Mouse (Mus musculus): ENCODE measurements around the gene Sox4. TPM values are rescaled to one million over a fixed set of nuclear protein-coding genes. Genes with fewer than 3 reads are reported as not detected.

The Sox4 gene
- total RNA-seq (2014; rRNA removed; ENCODE audit: low replicate concordance) (87.0 and 98.3 TPM in 2 replicates), polyA plus RNA-seq (2015; fragmentation: Nextera tagmentation; extraction: Ambion mirVana) (44.5 and 55.5 TPM in 2 replicates)

DNA sequence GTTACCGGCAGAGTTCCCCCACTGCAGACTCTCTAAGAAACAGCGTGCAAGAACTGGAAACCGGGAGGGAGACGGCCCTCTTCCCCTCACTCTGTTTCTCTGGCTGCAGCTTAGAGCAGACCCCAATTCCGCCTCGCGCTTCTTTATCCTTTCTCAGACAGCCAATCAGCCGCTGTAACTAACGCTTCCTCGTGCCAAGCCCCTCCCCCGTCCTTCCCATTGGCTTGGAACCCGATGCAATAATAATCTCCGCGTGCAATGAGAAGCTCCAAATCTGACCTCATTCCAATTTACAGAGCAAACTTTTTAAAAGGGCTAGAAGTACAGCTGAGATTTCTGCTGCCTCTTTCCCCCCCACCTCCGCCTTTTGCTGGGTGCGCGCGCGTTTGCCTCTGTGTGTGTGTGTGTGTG lies at the start of gene Sox4:
Sox4 (minus strand) TSS at position 133 of the 411 bp plus-strand sequence.
- Histone ChIP-seq H3K9ac (replicated peaks; ENCODE audit: low read depth, low read length) (peak within 1 kb of the TSS; percentile 95), H3K36me3 (replicated peaks; ENCODE audit: control insufficient read depth, insufficient read depth, low read length) (0 out of 2 replicates have a peak, but pooled peaks cover 3% of the 10 kb centered on the region), H3K4me3 (ENCODE audit: low read depth, low read length) (peak within 1 kb of the TSS; percentile 90), H3K9me3 (replicated peaks; ENCODE audit: control insufficient read depth, low read length) (no peaks in the 10 kb centered on the region), H3K27ac (ENCODE audit: low read depth) (peak within 1 kb of the TSS; percentile 97), H3K27me3 (ENCODE audit: control insufficient read depth, insufficient read depth, low read length) (no peaks in the 10 kb centered on the region), H3K4me1 (ENCODE audit: control insufficient read depth, insufficient read depth) (0 out of 2 replicates have a peak, but pooled peaks cover 2% of the 10 kb centered on the region), H3K4me2 (ENCODE audit: low read depth, low read length) (peak within 1 kb of the TSS; percentile 67)
- under 1% methylated on average over 19 of the region's 19 CpGs for WGBS
- ATAC-seq (ENCODE audit: insufficient read depth, low read depth) (peak; percentile 85), DNase-seq (ENCODE audit: low spot score) (peak; percentile 99)
- TF ChIP-seq EP300 (IDR thresholded peaks at IDR 0.05; ENCODE audit: low read depth) (peak; percentile 86), CTCF (IDR thresholded peaks at IDR 0.05; ENCODE audit: low read depth) (no peak)

- peak; percentile 84 for ATAC-seq (ENCODE audit: insufficient read depth, low read depth)
- Histone ChIP-seq H3K9me3 (replicated peaks; ENCODE audit: control insufficient read depth, low read length) (no peaks in the 10 kb centered on the region), H3K4me3 (ENCODE audit: low read depth, low read length) (no peak overlapping the region), H3K4me1 (ENCODE audit: control insufficient read depth, insufficient read depth) (peaks cover 24% of the 10 kb centered on the region), H3K9ac (replicated peaks; ENCODE audit: low read depth, low read length) (no peak overlapping the region), H3K27ac (ENCODE audit: low read depth) (peak overlapping the region; percentile 72), H3K4me2 (ENCODE audit: low read depth, low read length) (peak overlapping the region; percentile 11; the same call in 1 of the 2 replicates), H3K36me3 (replicated peaks; ENCODE audit: control insufficient read depth, insufficient read depth, low read length) (no peaks in the 10 kb centered on the region), H3K27me3 (ENCODE audit: control insufficient read depth, insufficient read depth, low read length) (no peaks in the 10 kb centered on the region)
- DNase-seq (ENCODE audit: low spot score): peak; percentile 65
- WGBS: 21% methylated on average over 7 of the region's 7 CpGs
- TF ChIP-seq CTCF (IDR thresholded peaks at IDR 0.05; ENCODE audit: low read depth): no peak
- TF ChIP-seq EP300 (IDR thresholded peaks at IDR 0.05; ENCODE audit: low read depth): no peak; the same call in 1 of the 2 replicates
Observed at GRCm38 (mm10) chr13:28991899-28992664, 38.6 kb upstream of the Sox4 start.

DNA sequence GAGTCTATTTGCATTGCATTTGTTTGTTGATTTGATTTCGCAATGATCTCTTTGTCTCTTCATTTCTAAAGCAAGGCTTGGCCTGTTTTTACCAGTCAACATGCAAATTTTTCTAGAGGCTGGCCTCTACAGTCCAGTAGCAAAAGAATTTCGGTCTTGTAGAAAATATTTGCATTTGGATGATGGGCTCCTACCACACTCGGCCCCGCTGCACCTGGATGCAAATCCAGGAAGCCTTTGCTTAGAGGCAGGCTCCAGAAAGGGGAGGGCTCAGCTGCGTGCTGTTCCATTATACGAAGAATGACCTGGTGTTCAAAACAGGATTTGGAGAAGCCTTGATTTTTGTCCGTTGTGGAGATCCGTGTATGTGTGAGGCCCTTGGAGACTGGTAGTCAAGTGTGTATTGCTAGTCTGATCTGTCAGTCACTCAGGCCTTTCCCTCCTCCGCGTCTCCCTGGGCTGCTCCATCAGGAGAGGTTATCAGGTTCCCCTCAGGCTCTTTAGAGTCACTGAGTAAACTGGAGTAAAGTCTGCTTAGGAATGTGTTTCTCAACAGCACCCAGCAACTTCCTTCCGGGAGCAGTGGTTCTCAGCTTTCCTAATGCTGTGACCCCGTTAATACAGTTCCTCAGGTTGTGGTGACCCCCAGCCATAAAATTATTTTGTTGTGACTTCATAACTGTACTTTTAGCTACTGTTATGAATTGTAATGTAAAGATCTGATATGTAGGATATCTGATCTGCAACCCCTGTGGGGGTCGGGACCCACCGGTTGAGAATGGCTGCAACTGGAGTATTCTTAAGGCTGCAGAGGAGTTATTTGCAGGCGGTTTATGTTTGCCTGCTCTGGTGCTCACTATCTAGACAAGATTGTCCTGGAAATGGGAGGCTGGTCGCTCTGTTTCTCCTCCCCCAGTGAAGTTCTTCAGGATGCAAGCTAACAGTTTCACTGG lies 35.5 kb upstream of the Sox4 start:
- Histone ChIP-seq H3K27me3 (ENCODE audit: control insufficient read depth, insufficient read depth, low read length) (no peaks in the 10 kb centered on the region), H3K4me2 (ENCODE audit: low read depth, low read length) (no peak overlapping the region), H3K27ac (ENCODE audit: low read depth) (no peak overlapping the region), H3K9me3 (replicated peaks; ENCODE audit: control insufficient read depth, low read length) (no peaks in the 10 kb centered on the region), H3K4me1 (ENCODE audit: control insufficient read depth, insufficient read depth) (peaks cover 24% of the 10 kb centered on the region), H3K36me3 (replicated peaks; ENCODE audit: control insufficient read depth, insufficient read depth, low read length) (no peaks in the 10 kb centered on the region), H3K4me3 (ENCODE audit: low read depth, low read length) (no peak overlapping the region), H3K9ac (replicated peaks; ENCODE audit: low read depth, low read length) (no peak overlapping the region)
- DNase-seq (ENCODE audit: low spot score): no peak
- TF ChIP-seq EP300 (IDR thresholded peaks at IDR 0.05; ENCODE audit: low read depth) (no peak), CTCF (IDR thresholded peaks at IDR 0.05; ENCODE audit: low read depth) (no peak)
- WGBS: 36% methylated on average over 16 of the region's 16 CpGs
- ATAC-seq (ENCODE audit: insufficient read depth, low read depth): no peak

- Histone ChIP-seq H3K9me3 (replicated peaks; ENCODE audit: control insufficient read depth, low read length) (no peaks in the 10 kb centered on the region), H3K36me3 (replicated peaks; ENCODE audit: control insufficient read depth, insufficient read depth, low read length) (no peaks in the 10 kb centered on the region)
Observed at GRCm38 (mm10) chr13:28980681-28981080, 27.2 kb upstream of the Sox4 start.

DNA sequence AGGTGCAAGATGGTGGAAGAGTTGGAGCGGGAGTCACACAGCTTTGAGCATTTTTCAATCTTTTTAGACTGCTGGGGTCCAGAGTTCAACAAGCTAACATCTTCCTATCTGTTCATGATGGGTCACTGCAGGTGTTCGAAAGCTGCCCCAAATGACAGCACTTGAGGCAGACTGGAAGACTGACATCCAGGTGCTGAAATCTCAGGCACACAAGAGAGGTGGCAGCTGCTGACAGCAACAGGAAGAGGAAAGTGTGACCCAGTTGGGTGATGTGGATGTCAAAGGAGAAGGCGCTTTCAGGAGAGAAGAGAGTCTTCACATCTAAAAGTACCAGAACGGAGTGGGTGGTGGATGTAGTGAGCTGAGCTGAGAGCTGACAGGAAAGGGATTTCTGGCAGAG lies 21.5 kb upstream of the Sox4 start:
- H3K4me3 ChIP-seq (ENCODE audit: low read depth, low read length): no peak overlapping the region

More at GRCm38 (mm10) chr13:28980681-28981080, 27.2 kb upstream of the Sox4 start:
- H3K27me3 ChIP-seq (ENCODE audit: control insufficient read depth, insufficient read depth, low read length): no peaks in the 10 kb centered on the region
- H3K4me2 ChIP-seq (ENCODE audit: low read depth, low read length): no peak overlapping the region
- H3K4me3 ChIP-seq (ENCODE audit: low read depth, low read length): no peak overlapping the region
- no peak for TF ChIP-seq CTCF (IDR thresholded peaks at IDR 0.05; ENCODE audit: low read depth)
- TF ChIP-seq EP300 (IDR thresholded peaks at IDR 0.05; ENCODE audit: low read depth): no peak
- WGBS: 73% methylated on average over 4 of the region's 4 CpGs
- H3K27ac ChIP-seq (ENCODE audit: low read depth): no peak overlapping the region
- ATAC-seq (ENCODE audit: insufficient read depth, low read depth): no peak
- no peak for DNase-seq (ENCODE audit: low spot score)
- H3K4me1 ChIP-seq (ENCODE audit: control insufficient read depth, insufficient read depth): no peaks in the 10 kb centered on the region
- no peak overlapping the region for H3K9ac ChIP-seq (replicated peaks; ENCODE audit: low read depth, low read length)

More for the DNA sequence above, 21.5 kb upstream of the Sox4 start:
- no peak for DNase-seq (ENCODE audit: low spot score)
- Histone ChIP-seq H3K4me2 (ENCODE audit: low read depth, low read length) (no peak overlapping the region), H3K36me3 (replicated peaks; ENCODE audit: control insufficient read depth, insufficient read depth, low read length) (no peaks in the 10 kb centered on the region), H3K9me3 (replicated peaks; ENCODE audit: control insufficient read depth, low read length) (no peaks in the 10 kb centered on the region), H3K4me1 (ENCODE audit: control insufficient read depth, insufficient read depth) (no peaks in the 10 kb centered on the region), H3K27ac (ENCODE audit: low read depth) (no peak overlapping the region), H3K9ac (replicated peaks; ENCODE audit: low read depth, low read length) (no peak overlapping the region), H3K27me3 (ENCODE audit: control insufficient read depth, insufficient read depth, low read length) (no peaks in the 10 kb centered on the region)
- ATAC-seq (ENCODE audit: insufficient read depth, low read depth): no peak
- no peak for TF ChIP-seq EP300 (IDR thresholded peaks at IDR 0.05; ENCODE audit: low read depth)
- TF ChIP-seq CTCF (IDR thresholded peaks at IDR 0.05; ENCODE audit: low read depth): no peak
- 73% methylated on average over 4 of the region's 4 CpGs for WGBS
